Mouse (Mus musculus) monocyte, adult 5-6 weeks (primary cell): Measurements from ENCODE around the gene Setd7. TPM values are rescaled to one million over a fixed set of nuclear protein-coding genes. Genes with fewer than 3 reads are reported as not detected.

Source experiments
- ATAC-seq: fragments of 153-309, 156-312 bp; replicated peaks from 2 replicates; pipeline ENCODE4 v1.8.0; 2017; ENCODE audit warnings: mild to moderate bottlenecking; ENCODE audit not compliant: low TSS enrichment, insufficient number of reproducible peaks, severe bottlenecking, poor library complexity, low FRiP score
- total RNA-seq: library from RNA; stranded (forward); fragments of 200-1000, 200-491, 200-594 nt; gene quantifications from 3 replicates; pipeline ENCODE4 v1.2.3, GENCODE M21; 2017

Gene Setd7
- total RNA-seq, 1 experiment from 2014 or later = 24.9 TPM

GRCm38 (mm10) chr3:51486491-51487195, 74.0 kb downstream of the Setd7 start:
- ATAC-seq = no peak

DNA sequence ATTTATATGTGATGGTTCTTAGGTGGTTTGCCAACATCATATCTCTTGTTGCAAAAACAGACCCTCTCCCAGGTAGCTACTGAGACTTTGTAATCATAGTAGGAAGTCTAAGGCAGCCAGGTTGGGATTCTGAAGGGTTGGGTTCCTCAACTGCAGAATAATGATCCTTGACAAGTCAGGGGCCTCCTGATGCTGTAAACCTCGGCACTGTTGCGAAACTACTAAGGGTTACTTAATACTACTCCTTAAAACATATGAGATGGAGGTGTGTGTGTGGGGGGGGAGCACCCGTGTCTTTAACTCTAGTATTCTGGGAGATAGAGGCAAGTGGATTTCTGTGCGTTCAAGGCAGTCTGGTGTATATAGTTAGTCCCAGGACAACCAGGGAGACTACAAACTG, 75.3 kb downstream of the Setd7 start:
- ATAC-seq = no peak

GRCm38 (mm10) chr3:51484370-51484769, 76.3 kb downstream of the Setd7 start:
- ATAC-seq = no peak

GRCm38 (mm10) chr3:51483741-51484359, 76.8 kb downstream of the Setd7 start, which contains the start of gene Rab33b:
TSS of gene Rab33b (plus strand) at chr3:51483920.
- peak; percentile 85 for ATAC-seq

DNA sequence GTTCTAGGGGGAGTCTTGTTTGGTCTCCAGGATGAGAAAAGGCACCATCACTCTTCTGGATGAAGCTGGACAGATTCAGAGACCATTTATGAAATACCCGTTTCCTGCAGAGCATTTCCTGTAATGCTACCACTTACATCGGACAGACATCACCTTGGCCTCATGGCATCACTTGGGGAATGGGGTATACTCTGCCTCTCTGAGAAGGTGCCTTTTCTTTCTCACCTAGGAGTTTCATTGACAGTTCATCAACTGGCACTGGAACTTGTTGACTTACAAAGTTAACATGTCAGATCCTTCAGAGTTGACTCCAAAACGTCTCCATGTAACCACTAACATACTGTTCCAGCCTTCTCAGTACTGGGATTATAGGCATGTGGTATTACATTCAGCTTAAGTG, 77.9 kb downstream of the Setd7 start:
- ATAC-seq = no peak

DNA sequence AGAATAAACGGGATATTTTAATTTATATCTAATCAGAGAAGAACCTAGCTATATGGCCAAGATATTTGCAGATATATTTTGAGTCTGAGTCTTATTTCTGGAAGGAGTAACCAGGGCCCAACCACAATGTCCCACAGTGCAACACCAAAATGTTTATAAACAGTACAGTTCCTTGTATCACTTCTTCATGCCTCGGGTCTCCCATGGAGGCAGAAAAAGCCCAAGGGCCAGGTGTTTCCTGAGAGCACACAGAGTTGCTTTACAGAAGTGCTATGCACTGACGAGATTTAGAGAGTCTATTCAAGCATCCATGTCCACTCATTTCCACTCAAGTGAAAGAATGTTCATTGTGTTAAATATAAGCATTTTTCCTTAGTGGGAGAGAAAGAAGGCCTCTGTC, 78.8 kb downstream of the Setd7 start:
- no peak for ATAC-seq

- no peak; the same call in 1 of the 2 replicates for ATAC-seq
These were observed 79.6 kb downstream of the Setd7 start for GRCm38 (mm10) chr3:51481059-51481458.

DNA sequence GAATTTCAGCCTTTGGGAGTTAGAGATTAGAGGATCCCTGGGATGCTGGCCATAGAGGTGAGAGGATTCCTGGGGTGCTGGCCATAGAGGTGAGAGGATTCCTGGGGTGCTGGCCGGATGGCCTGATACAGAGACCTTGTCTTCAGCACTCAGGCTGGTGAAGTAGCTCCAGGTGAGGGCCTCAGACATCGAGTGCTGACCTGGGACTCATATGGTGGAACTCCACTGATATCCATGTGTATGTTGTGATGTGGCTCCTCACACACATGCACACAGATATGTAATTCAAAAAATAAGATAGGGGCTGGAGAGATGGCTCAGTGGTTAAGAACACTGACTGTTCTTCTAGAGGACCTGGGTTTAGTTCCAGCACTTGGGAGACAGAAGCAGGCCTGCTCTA, 80.8 kb downstream of the Setd7 start:
- no peak for ATAC-seq

DNA sequence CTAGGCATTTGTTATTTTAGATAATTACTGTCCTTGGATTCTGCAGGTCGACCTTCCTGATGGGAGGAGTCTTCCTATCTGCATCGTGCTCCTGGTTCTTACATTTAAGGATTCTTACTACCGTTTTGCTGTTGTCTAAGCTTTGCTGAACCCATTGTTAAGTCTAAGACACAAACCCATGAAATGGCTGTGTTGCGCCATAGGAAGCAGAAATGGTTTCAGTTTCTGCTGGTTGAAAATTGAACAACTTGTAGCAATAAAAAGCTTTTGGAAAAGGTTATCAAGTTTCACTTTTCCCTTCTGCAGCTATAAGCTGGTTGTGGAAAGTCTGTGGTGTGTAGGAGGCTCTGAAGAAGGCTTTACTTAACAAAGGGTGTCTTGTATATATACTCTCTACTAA, 85.0 kb downstream of the Setd7 start:
- no peak for ATAC-seq

GRCm38 (mm10) chr3:51468530-51468929, 92.1 kb downstream of the Setd7 start:
- no peak for ATAC-seq

Other genes starting within 250 kb of the Setd7 start
- gene Elf2, start 220.2 kb downstream of the Setd7 start, total RNA-seq = 183 to 185 TPM (median 183 TPM) in 3 replicates
- 1.5 TPM in 1 of 3 replicates, not detected in the others for gene Mgarp, start 164.1 kb downstream of the Setd7 start, total RNA-seq
- gene Ndufc1, start 151.9 kb downstream of the Setd7 start, total RNA-seq = 31.4 to 81.5 TPM (median 60.3 TPM) in 3 replicates
- gene Naa15, start 145.7 kb downstream of the Setd7 start, total RNA-seq = 61.2 to 95.8 TPM (median 67.4 TPM) in 3 replicates
- gene Rab33b, start 77.0 kb downstream of the Setd7 start, total RNA-seq = 34.2 to 41.6 TPM (median 36.8 TPM) in 3 replicates
- gene Mgst2, start 99.5 kb upstream of the Setd7 start, total RNA-seq = 6.7 to 12.9 TPM (median 12.1 TPM) in 3 replicates